Mouse (Mus musculus): Measurements from ENCODE around the gene Uhrf1bp1. TPM values are rescaled to one million over a fixed set of nuclear protein-coding genes. Genes with fewer than 3 reads are reported as not detected.

Uhrf1bp1 gene
- polyA plus RNA-seq, 2 experiments = 8.0 to 13.5 TPM

- Histone ChIP-seq H3K9me3 (ENCODE audit: control insufficient read depth, low read length) (no peaks in the 10 kb centered on the region), H3K4me2 (replicated peaks; ENCODE audit: low read depth, low read length, severe bottlenecking) (peak overlapping the region; percentile 17; the same call in 1 of the 2 replicates), H3K27ac (replicated peaks; ENCODE audit: low read depth, low read length) (peak overlapping the region; percentile 87), H3K9ac (ENCODE audit: low read depth, low read length, severe bottlenecking) (no peak overlapping the region), H3K4me1 (ENCODE audit: control insufficient read depth, insufficient read depth, low read length) (peaks cover 35% of the 10 kb centered on the region), H3K4me3 (replicated peaks; ENCODE audit: low read length) (no peak overlapping the region), H3K36me3 (ENCODE audit: control insufficient read depth, insufficient read depth, low read length) (no peaks in the 10 kb centered on the region), H3K27me3 (ENCODE audit: control insufficient read depth, insufficient read depth, low read length) (no peaks in the 10 kb centered on the region)
- ATAC-seq (ENCODE audit: low FRiP score, low read depth) = no peak
- DNase-seq (ENCODE audit: low spot score) = no peak
- no peak for TF ChIP-seq POLR2A (IDR thresholded peaks at IDR 0.05; ENCODE audit: borderline replicate concordance, extremely low read depth, insufficient read depth, insufficient read length)
- WGBS = 64% methylated on average over 8 of the region's 8 CpGs
Measured at GRCm38 (mm10) chr17:27946371-27946770, 90.1 kb downstream of the Uhrf1bp1 start.

DNA sequence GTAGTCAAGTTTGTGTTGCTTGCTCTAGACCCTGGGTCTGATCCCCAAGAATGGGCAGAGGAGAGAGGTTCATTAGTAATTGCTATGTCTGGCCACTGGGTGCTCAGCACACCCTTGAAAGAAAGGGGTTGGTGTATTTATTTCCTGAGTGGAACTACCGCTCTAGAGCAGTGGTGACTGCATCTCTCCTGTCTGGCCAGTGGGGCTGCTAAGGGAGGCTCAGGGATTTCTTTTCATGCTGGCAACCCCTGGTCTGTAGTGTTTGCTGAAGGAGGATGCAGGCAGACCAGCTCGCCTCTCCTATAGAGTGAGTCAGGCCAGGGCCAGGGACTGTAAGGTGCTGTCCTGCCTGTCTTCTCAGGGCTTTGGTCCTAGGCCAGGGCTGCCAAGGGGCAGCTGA, 90.9 kb downstream of the Uhrf1bp1 start:
- WGBS = 80% methylated on average over 2 of the region's 2 CpGs
- no peak for ATAC-seq (ENCODE audit: low FRiP score, low read depth)
- no peak for DNase-seq (ENCODE audit: low spot score)
- no peak for TF ChIP-seq POLR2A (IDR thresholded peaks at IDR 0.05; ENCODE audit: borderline replicate concordance, extremely low read depth, insufficient read depth, insufficient read length)
- peak overlapping the region; percentile 87 for H3K27ac ChIP-seq (replicated peaks; ENCODE audit: low read depth, low read length)
- H3K4me1 ChIP-seq (ENCODE audit: control insufficient read depth, insufficient read depth, low read length) = peaks cover 31% of the 10 kb centered on the region
- H3K27me3 ChIP-seq (ENCODE audit: control insufficient read depth, insufficient read depth, low read length) = no peaks in the 10 kb centered on the region
- H3K4me2 ChIP-seq (replicated peaks; ENCODE audit: low read depth, low read length, severe bottlenecking) = no peak overlapping the region
- H3K9me3 ChIP-seq (ENCODE audit: control insufficient read depth, low read length) = no peaks in the 10 kb centered on the region
- no peaks in the 10 kb centered on the region for H3K36me3 ChIP-seq (ENCODE audit: control insufficient read depth, insufficient read depth, low read length)
- no peak overlapping the region for H3K9ac ChIP-seq (ENCODE audit: low read depth, low read length, severe bottlenecking)
- H3K4me3 ChIP-seq (replicated peaks; ENCODE audit: low read length) = no peak overlapping the region

Other genes with a start within 250 kb of the Uhrf1bp1 start
- gene Nudt3, start 232.9 kb upstream of the Uhrf1bp1 start, polyA plus RNA-seq (2012; rRNA removed) = 116 and 121 TPM in 2 replicates
- 35.7 and 36.8 TPM in 2 replicates for gene Nudt3, start 232.9 kb upstream of the Uhrf1bp1 start, polyA plus RNA-seq (2014; fragmentation: Nextera tagmentation; extraction: Ambion mirVana)
- gene RPS10-NUDT3, start 221.2 kb upstream of the Uhrf1bp1 start, polyA plus RNA-seq (2012; rRNA removed) = 0.11 TPM in 1 of 2 replicates, not detected in the other
- not detected in 2 replicates for gene RPS10-NUDT3, start 221.2 kb upstream of the Uhrf1bp1 start, polyA plus RNA-seq (2014; fragmentation: Nextera tagmentation; extraction: Ambion mirVana)
- 1,839 and 1,928 TPM in 2 replicates for gene Rps10, start 219.8 kb upstream of the Uhrf1bp1 start, polyA plus RNA-seq (2012; rRNA removed)
- 1,149 and 1,160 TPM in 2 replicates for gene Rps10, start 219.8 kb upstream of the Uhrf1bp1 start, polyA plus RNA-seq (2014; fragmentation: Nextera tagmentation; extraction: Ambion mirVana)
- 2.4 and 3.3 TPM in 2 replicates for gene Pacsin1, start 200.9 kb upstream of the Uhrf1bp1 start, polyA plus RNA-seq (2012; rRNA removed)
- 3.3 and 4.5 TPM in 2 replicates for gene Pacsin1, start 200.9 kb upstream of the Uhrf1bp1 start, polyA plus RNA-seq (2014; fragmentation: Nextera tagmentation; extraction: Ambion mirVana)
- gene Spdef, start 127.5 kb upstream of the Uhrf1bp1 start, polyA plus RNA-seq (2012; rRNA removed) = 0.52 and 0.67 TPM in 2 replicates
- 0.39 TPM in 1 of 2 replicates, not detected in the other for gene Spdef, start 127.5 kb upstream of the Uhrf1bp1 start, polyA plus RNA-seq (2014; fragmentation: Nextera tagmentation; extraction: Ambion mirVana)
- gene D17Wsu92e, start 35.8 kb upstream of the Uhrf1bp1 start, polyA plus RNA-seq (2012; rRNA removed) = 60.1 and 65.2 TPM in 2 replicates
- gene D17Wsu92e, start 35.8 kb upstream of the Uhrf1bp1 start, polyA plus RNA-seq (2014; fragmentation: Nextera tagmentation; extraction: Ambion mirVana) = 20.3 and 21.3 TPM in 2 replicates
- gene Snrpc, start 18.3 kb upstream of the Uhrf1bp1 start, polyA plus RNA-seq (2012; rRNA removed) = 228 and 238 TPM in 2 replicates
- 286 and 308 TPM in 2 replicates for gene Snrpc, start 18.3 kb upstream of the Uhrf1bp1 start, polyA plus RNA-seq (2014; fragmentation: Nextera tagmentation; extraction: Ambion mirVana)
- 40.6 and 54.4 TPM in 2 replicates for gene Anks1, start 52.9 kb downstream of the Uhrf1bp1 start, polyA plus RNA-seq (2012; rRNA removed)
- gene Anks1, start 52.9 kb downstream of the Uhrf1bp1 start, polyA plus RNA-seq (2014; fragmentation: Nextera tagmentation; extraction: Ambion mirVana) = 14.6 and 15.5 TPM in 2 replicates
- 36.4 and 43.1 TPM in 2 replicates for gene Taf11, start 53.4 kb downstream of the Uhrf1bp1 start, polyA plus RNA-seq (2012; rRNA removed)
- gene Taf11, start 53.4 kb downstream of the Uhrf1bp1 start, polyA plus RNA-seq (2014; fragmentation: Nextera tagmentation; extraction: Ambion mirVana) = 65.2 and 70.4 TPM in 2 replicates
- 2.8 and 3.6 TPM in 2 replicates for gene Tcp11, start 224.2 kb downstream of the Uhrf1bp1 start, polyA plus RNA-seq (2012; rRNA removed)
- 0.70 and 1.0 TPM in 2 replicates for gene Tcp11, start 224.2 kb downstream of the Uhrf1bp1 start, polyA plus RNA-seq (2014; fragmentation: Nextera tagmentation; extraction: Ambion mirVana)

All from limb, embryonic 14.5 days (tissue).